Mouse (Mus musculus) cerebellum, postnatal 25 days (tissue): ENCODE measurements around the gene Zfp664.
A peak's percentile ranks its signal among the peaks of the same experiment; 100 is the strongest.

Experiments
- DNase-seq, 2 experiments: peaks; one replicate each; pipeline ENCODE4 v3.0.0; 2021; ENCODE audit warnings: mixed read lengths in 2 of 2

Zfp664 gene

DNA sequence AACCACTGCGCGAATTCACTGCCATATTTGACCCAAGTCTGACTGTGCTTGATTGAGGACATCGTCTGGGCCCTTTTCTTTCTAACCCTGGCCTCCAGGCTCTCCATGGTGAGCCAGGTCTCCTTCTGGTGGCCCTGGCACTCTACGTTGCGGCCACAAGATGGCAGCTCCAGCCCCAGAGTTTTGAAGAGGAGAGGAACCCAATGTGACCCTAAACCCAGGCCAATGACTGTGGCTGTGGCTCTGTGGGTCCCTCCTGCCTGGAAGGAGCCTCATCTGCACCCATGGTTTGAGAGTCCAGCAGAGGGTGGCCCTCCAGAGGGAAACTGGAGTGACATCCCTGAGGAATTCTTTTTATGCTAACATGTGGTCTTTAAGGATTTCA, 67.6 kb downstream of the Zfp664 start:
- DNase-seq: peak; percentile 72 to 80

DNA sequence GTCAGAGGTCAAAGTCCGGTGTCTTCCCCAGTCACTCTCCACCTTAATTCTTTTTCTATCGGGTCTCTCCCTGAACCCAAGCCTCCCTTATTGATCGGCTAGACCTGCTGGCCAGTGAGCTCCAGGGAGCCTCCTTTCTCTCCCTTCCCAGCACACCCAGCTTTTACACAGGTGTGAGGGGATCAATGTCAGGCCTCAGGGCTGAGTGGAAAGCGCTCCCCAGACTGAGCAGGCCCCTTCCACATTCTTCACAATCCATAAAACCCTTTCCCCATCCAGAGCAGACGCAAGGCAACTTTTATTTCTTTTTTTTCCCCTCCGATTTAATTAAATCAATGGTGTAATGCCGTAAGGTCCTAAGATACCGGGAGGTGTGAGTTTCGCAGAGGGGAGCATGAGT, 68.1 kb downstream of the Zfp664 start:
- no peak for DNase-seq

DNA sequence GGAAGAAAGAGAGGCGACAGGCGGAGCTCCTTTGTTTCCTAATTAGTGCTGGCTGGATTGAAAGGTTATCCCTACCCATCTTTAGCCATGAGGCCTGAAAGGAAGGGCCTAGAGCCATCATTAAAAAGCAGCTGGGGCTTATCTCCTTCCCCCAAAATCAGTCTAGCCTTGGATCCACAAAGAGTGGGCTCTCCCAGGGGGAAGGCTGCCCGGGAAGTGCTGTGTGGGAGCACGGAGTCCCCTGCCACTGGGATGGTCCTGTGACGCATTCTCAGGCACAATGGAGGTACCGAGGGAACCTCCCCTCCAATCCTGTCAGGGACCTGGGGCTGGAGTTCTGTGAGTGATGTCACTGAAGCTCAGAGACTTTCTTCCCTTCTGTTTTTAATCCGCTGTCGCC, 68.6 kb downstream of the Zfp664 start:
- DNase-seq: no peak

DNA sequence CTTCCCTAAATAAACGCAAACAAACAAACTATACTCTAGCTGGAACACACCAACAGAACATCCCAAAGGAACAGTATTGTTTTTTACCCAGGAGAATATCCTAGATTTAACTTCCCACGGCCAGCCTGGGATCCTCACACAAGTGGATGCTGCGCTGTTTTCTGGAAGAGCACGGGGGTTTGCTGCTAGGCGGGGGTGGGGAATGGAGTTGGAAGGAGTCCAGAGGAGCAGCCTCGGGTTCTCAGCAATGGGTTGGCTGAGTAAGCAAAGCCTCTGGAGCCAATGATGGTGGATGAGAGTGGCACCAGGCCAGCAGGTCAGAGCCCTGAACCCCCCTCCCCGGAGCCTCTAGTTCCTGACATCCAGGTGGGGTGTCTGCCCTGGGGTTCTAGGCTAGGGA, 72.1 kb downstream of the Zfp664 start:
- no peak for DNase-seq

DNA sequence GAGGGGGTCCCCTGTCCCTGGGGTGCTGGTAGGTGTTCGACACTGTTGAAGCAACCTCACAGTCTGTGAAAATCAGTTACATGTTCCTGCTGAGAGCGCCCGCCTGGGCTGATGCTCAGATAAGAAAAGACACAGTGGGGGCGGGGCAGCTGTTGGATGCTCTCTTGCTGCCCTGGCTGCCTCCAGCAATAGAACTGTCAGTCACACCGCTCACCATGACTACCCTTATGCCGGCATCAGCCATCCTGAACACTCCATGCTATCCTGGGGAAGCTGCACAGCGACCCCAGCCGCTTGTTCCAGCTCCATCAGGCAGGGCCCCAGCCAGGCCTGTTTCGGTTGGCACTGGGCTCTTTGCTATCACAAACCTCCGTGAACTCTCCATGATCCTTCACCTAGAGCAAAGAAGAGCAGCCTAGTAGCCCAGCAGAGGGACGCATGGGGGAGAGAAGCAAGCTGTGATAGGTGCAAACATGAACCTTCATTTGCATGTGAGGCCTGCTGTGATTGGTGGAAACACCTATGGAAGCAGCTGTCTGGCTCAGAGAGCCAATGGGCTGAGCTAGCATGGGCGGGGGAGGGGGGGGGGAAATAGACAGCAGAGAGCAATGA, 80.8 kb downstream of the Zfp664 start:
- DNase-seq: no peak

DNA sequence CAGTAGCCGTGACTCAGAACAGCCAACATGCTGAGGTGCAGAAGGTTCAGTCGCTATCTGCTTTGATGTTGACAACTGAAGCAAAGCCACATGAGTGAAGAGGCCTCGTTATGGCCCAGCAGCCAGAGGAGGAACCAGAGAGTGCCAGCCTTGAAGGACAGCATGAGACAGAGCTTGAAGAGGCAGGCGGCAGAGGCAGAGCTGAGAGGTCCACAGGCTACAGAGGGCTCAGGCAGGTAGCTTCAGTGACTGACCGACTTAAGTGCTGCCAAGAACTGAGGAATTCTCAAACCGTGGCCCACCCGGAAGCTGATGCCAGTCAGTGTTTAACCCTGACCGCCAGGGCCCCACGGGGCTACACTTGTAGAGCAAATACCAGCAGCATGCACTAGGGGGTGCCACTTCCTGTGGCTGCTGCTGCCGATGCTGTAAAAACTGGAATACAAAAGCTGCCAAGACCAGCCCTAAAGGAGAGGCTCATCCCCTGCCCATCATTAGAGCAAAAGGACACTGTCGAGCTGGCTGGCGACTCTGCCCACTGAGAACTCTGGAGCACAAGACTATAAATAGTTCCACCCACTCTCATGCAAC, 81.4 kb downstream of the Zfp664 start:
- peak; percentile 77 to 85 for DNase-seq

DNA sequence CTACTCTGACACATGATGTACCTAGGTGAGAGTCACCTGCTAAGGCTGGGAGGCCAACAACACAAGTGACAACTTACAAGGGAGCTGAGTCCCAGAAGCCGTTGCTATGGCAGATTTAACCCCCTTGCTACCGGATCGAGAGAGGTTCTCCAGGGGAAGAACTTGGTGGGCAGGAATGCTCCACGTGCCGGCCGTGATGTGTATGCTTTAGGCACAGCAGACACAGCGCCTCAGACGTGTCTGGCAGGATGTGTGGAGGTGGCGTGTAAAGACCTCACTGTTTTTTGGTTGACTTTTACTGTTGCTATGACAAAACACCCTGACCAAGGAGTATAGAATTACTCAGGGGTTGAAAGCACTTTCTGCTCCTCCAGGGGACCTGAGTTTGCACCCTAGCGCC, 81.9 kb downstream of the Zfp664 start:
- DNase-seq: no peak

DNA sequence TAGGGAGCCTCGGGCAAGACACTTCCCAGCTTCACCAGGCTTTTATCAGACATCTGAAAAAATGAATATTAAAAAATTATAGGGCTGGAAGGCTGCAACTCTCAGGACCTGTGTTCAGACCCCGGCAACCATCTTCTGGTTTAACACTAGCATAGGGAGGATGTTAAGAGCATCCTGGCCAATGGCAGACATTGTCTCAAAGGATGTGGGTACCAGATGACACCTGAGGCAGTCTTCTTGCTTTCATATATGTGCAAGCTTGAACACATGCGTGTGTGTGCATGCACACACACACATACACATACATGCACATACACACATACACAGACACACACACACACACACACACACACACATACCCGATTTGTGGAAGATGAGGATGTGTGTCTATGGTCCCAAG, 82.6 kb downstream of the Zfp664 start:
- no peak for DNase-seq

DNA sequence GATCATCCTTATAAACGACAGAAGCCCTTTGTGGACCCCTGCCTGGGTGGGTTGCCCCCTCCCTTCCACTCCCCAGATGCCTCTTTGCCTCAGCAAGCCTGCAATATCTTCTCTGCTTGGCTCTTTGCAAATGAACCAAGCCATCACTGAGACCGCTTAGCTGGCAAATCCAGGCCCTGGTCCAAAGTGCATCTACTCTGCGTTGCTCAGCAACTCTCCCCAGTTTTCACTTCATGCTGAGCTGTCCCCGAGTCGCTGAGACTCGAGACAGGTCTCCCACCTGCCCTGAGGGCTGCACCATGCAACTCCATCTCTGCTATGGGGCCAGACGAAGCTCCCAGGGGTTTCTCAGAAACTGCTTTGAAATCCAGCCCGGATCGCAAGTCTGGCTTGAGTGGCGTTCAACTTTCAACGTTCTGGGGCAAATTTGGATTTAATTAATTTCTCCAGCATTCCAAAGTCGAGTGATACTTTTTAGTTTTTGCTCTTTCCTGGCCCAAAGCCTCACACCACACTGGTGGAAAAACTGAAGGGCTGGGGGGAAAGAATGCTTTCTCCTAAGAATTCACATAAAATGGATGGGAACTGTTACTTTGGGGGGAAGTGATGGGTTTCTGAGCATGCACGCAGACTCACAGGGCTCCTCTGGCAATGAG, 88.3 kb downstream of the Zfp664 start:
- DNase-seq: peak in 1 of 2 experiments; percentile 34

DNA sequence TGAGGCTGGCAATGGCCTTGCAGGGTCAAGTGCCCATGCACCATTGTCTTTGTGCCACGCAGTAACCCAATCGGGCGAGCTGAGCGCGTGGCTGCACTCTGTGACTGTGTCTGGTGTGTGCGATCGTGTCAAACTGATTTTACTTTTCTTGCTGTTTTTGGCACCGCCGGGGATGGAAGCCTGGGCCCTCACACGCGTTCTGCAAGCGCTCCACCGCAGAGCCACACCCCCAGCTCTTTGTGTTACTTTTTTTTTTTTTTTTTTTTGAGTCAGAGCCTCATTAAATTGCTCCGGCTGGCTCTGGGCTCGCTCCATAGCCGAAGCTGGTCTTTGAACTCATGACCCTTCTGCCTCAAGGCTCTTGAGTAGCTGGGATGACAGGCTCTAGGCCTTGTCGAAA, 88.8 kb downstream of the Zfp664 start:
- DNase-seq: no peak
